Mouse (Mus musculus): ENCODE results near the gene Omt2a. TPM values are rescaled to one million over a fixed set of nuclear protein-coding genes. Genes with fewer than 3 reads are reported as not detected.

The Omt2a gene
- total and polyA plus RNA-seq, 3 experiments = not detected

DNA sequence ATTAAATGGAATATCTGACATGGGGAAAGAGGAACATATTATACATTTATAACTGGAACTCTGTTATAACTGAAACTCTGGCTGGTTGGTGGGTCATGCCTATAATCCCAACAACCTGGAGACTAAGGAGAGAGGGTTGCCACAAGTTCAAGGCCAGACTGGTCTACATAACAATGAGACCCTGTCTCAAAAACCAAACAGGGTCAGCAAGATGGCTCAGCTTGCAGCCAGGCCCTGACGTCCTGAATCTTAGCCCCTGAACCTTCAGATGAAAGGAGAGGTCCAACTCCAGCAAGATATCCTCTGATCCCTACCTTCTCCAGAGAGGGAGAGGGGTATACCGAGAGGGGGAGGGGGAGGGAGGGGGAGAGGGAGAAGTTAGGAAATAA, 45.9 kb upstream of the Omt2a start:
- H3K36me3 ChIP-seq (replicated peaks in 1 of 2; ENCODE audit: control insufficient read depth in 1 of 2, insufficient read depth in 1 of 2, low read length in 1 of 2) = no peaks in the 10 kb centered on the region
- no peak for DNase-seq (ENCODE audit: extremely low read depth)
- H3K4me2 ChIP-seq (ENCODE audit: insufficient read depth, low read depth, poor library complexity, severe bottlenecking) = no peak overlapping the region
- H3K9me3 ChIP-seq (replicated peaks; ENCODE audit: low read length) = no peaks in the 10 kb centered on the region
- peaks cover 34% of the 10 kb centered on the region for H3K27me3 ChIP-seq (replicated peaks)
- dilution Hi-C loops (cut with MboI; ENCODE audit: extremely low pct_ligation_motif_present, extremely low pct_unique_long_range_greater_than_20kb, low sequenced_read_pairs) = no loop called here
- in situ Hi-C loops (cut with MboI; ENCODE audit: low pct_ligation_motif_present, low pct_unique_long_range_greater_than_20kb, low sequenced_read_pairs) = loop anchor here (10.0 kb wide), 1 partner anchor 174 kb away; no protein-coding TSS in a partner anchor
- H3K4me3 ChIP-seq (replicated peaks in 1 of 3; ENCODE audit: low read depth in 2 of 3, low read length in 2 of 3, poor library complexity in 1 of 3) = no peak overlapping the region
- no peaks in the 10 kb centered on the region for H3K4me1 ChIP-seq (ENCODE audit: control insufficient read depth in 1 of 2, insufficient read depth in 2 of 2)
- TF ChIP-seq EP300 (IDR thresholded peaks at IDR 0.05; ENCODE audit: low read length) (no peak), CHD1 (IDR thresholded peaks at IDR 0.05; ENCODE audit: low read depth, low read length) (no peak), SMC3 (IDR thresholded peaks at IDR 0.05; ENCODE audit: low read depth, low read length) (no peak), IRF4 (IDR thresholded peaks at IDR 0.05; ENCODE audit: low read depth, low read length) (no peak), PAX5 (IDR thresholded peaks at IDR 0.05; ENCODE audit: low read length) (no peak), ZNF384 (IDR thresholded peaks at IDR 0.05; ENCODE audit: low read depth, low read length) (no peak), CHD2 (IDR thresholded peaks at IDR 0.05; ENCODE audit: low read length) (no peak), USF2 (conservative IDR thresholded peaks at IDR 0.05; ENCODE audit: low read depth, low read length) (no peak), RCOR1 (conservative IDR thresholded peaks at IDR 0.05; ENCODE audit: low read depth, low read length) (no peak), MAZ (IDR thresholded peaks at IDR 0.05; ENCODE audit: low read depth, low read length) (no peak), ELF1 (IDR thresholded peaks at IDR 0.05; ENCODE audit: low read depth, low read length) (no peak), MEF2A (IDR thresholded peaks at IDR 0.05; ENCODE audit: borderline replicate concordance, low read depth, low read length) (no peak), ZMIZ1 (IDR thresholded peaks at IDR 0.05; ENCODE audit: low read depth, low read length) (no peak), NRF1 (IDR thresholded peaks at IDR 0.05; ENCODE audit: low read depth, low read length) (no peak)
- no peak overlapping the region for H3K27ac ChIP-seq (ENCODE audit: insufficient read depth, low read depth)
- no peaks in the 10 kb centered on the region for H3K79me2 ChIP-seq (replicated peaks; ENCODE audit: control insufficient read depth, extremely low read depth, insufficient read depth, poor library complexity, severe bottlenecking)
- H3K9ac ChIP-seq (ENCODE audit: insufficient read depth, low read depth) = no peak overlapping the region

- H3K4me1 ChIP-seq (ENCODE audit: control insufficient read depth in 1 of 2, insufficient read depth in 2 of 2) = no peaks in the 10 kb centered on the region
- peaks cover 37% of the 10 kb centered on the region for H3K27me3 ChIP-seq (replicated peaks)
- dilution Hi-C loops (cut with MboI; ENCODE audit: extremely low pct_ligation_motif_present, extremely low pct_unique_long_range_greater_than_20kb, low sequenced_read_pairs) (no loop called here), in situ Hi-C loops (cut with MboI; ENCODE audit: low pct_ligation_motif_present, low pct_unique_long_range_greater_than_20kb, low sequenced_read_pairs) (loop anchor here (10.0 kb wide), 1 partner anchor 175 kb away; no protein-coding TSS in a partner anchor)
- H3K4me3 ChIP-seq (replicated peaks in 1 of 3; ENCODE audit: low read depth in 2 of 3, low read length in 2 of 3, poor library complexity in 1 of 3) = no peak overlapping the region
- DNase-seq (ENCODE audit: extremely low read depth) = no peak
- no peaks in the 10 kb centered on the region for H3K36me3 ChIP-seq (replicated peaks in 1 of 2; ENCODE audit: control insufficient read depth in 1 of 2, insufficient read depth in 1 of 2, low read length in 1 of 2)
- TF ChIP-seq JUN (IDR thresholded peaks at IDR 0.05; ENCODE audit: insufficient read depth, low read depth, low read length) = no peak
- TF ChIP-seq BHLHE40 (IDR thresholded peaks at IDR 0.05; ENCODE audit: low read depth, low read length) = no peak
- no peak for TF ChIP-seq EP300 (IDR thresholded peaks at IDR 0.05; ENCODE audit: low read length)
- TF ChIP-seq RAD21 (IDR thresholded peaks at IDR 0.05; ENCODE audit: low read depth, low read length) = no peak
- TF ChIP-seq SIN3A (IDR thresholded peaks at IDR 0.05; ENCODE audit: low read length) = no peak
- no peak for TF ChIP-seq TBP (conservative IDR thresholded peaks at IDR 0.05; ENCODE audit: low read depth, low read length)
- no peak for TF ChIP-seq HCFC1 (IDR thresholded peaks at IDR 0.05; ENCODE audit: low read depth, low read length)
- no peak for TF ChIP-seq GABPA (IDR thresholded peaks at IDR 0.05; ENCODE audit: insufficient replicate concordance, low read depth, low read length)
- TF ChIP-seq POLR2AphosphoS2 (IDR thresholded peaks at IDR 0.05; ENCODE audit: low read depth, low read length) = no peak
- no peak for TF ChIP-seq MAX (IDR thresholded peaks at IDR 0.05; ENCODE audit: low read length)
- no peak for TF ChIP-seq USF1 (IDR thresholded peaks at IDR 0.05; ENCODE audit: low read depth, low read length)
- no peak for TF ChIP-seq RCOR1 (conservative IDR thresholded peaks at IDR 0.05; ENCODE audit: low read depth, low read length)
- TF ChIP-seq USF2 (conservative IDR thresholded peaks at IDR 0.05; ENCODE audit: low read depth, low read length) = no peak
- TF ChIP-seq ZKSCAN1 (IDR thresholded peaks at IDR 0.05; ENCODE audit: borderline replicate concordance, low read depth, low read length) = no peak
- no peak for TF ChIP-seq ELF1 (IDR thresholded peaks at IDR 0.05; ENCODE audit: low read depth, low read length)
- TF ChIP-seq MEF2A (IDR thresholded peaks at IDR 0.05; ENCODE audit: borderline replicate concordance, low read depth, low read length) = no peak
- no peaks in the 10 kb centered on the region for H3K9me3 ChIP-seq (replicated peaks; ENCODE audit: low read length)
- no peak overlapping the region for H3K9ac ChIP-seq (ENCODE audit: insufficient read depth, low read depth)
- no peaks in the 10 kb centered on the region for H3K79me2 ChIP-seq (replicated peaks; ENCODE audit: control insufficient read depth, extremely low read depth, insufficient read depth, poor library complexity, severe bottlenecking)
- H3K27ac ChIP-seq (ENCODE audit: insufficient read depth, low read depth) = no peak overlapping the region
- no peak overlapping the region for H3K4me2 ChIP-seq (ENCODE audit: insufficient read depth, low read depth, poor library complexity, severe bottlenecking)
Observed at GRCm38 (mm10) chr9:78359750-78360483, 45.3 kb upstream of the Omt2a start.
